Mouse (Mus musculus) intestine, embryonic 14.5 days (tissue): ENCODE measurements around the gene Fam24a. TPM values are rescaled to one million over a fixed set of nuclear protein-coding genes. Genes with fewer than 3 reads are reported as not detected.
A peak's percentile ranks its signal among the peaks of the same experiment; 100 is the strongest.

ENCODE experiments used
- ATAC-seq: fragments of 200-750 bp; cut with Nextera tagmentation; replicated peaks from 2 replicates; pipeline ENCODE4 v1.8.0; 2017; ENCODE audit warnings: low read depth, moderate number of reproducible peaks, moderate TSS enrichment, moderate library complexity; ENCODE audit not compliant: low FRiP score, low TSS enrichment
- DNase-seq: peaks from one replicate; pipeline ENCODE4 v3.0.0-alpha.2; 2018; ENCODE audit warnings: low spot score
- H3K27ac ChIP-seq: fragments of 300-500 bp; sonication (generic); 2 replicates; pipeline ENCODE4 v1.5.1; 2014; ENCODE audit warnings: low read depth, mild to moderate bottlenecking, control low read depth
- H3K27me3 ChIP-seq: fragments of 300-500 bp; sonication (generic); replicated peaks from 2 replicates; pipeline ENCODE4 v1.6.1; 2014; ENCODE audit warnings: low read length, control low read depth; ENCODE audit not compliant: control insufficient read depth, insufficient read depth
- H3K36me3 ChIP-seq: fragments of 300-500 bp; sonication (generic); 2 replicates; pipeline ENCODE4 v1.6.1; 2014; ENCODE audit warnings: low read length, control low read depth; ENCODE audit not compliant: control insufficient read depth, insufficient read depth
- H3K4me1 ChIP-seq: fragments of 300-500 bp; sonication (generic); replicated peaks from 2 replicates; pipeline ENCODE4 v1.6.1; 2014; ENCODE audit warnings: low read length, control low read depth, mixed read lengths; ENCODE audit not compliant: control insufficient read depth, insufficient read depth
- H3K4me2 ChIP-seq: fragments of 300-500 bp; sonication (generic); 2 replicates; pipeline ENCODE4 v1.6.1; 2014; ENCODE audit warnings: low read length
- H3K4me3 ChIP-seq: fragments of 300-500 bp; sonication (generic); 2 replicates; pipeline ENCODE4 v1.5.1; 2014; ENCODE audit warnings: low read depth, low read length, control low read depth, mixed read lengths
- H3K9ac ChIP-seq: fragments of 300-500 bp; sonication (generic); 2 replicates; pipeline ENCODE4 v1.6.1; 2014; ENCODE audit warnings: mild to moderate bottlenecking, low read length
- H3K9me3 ChIP-seq: fragments of 300-500 bp; sonication (generic); 2 replicates; pipeline ENCODE4 v1.6.1; 2016; ENCODE audit warnings: low read length, control low read depth; ENCODE audit not compliant: control insufficient read depth
- WGBS: fragments of 180-500 bp; shearing (Covaris S2); extraction: QIAGEN DNeasy Blood & Tissue Kit; methylation state at CpG from one replicate; pipeline ENCODE4 v1.1.7; 2014; 5-methylcytosine and 5-hydroxymethylcytosine counted together
- polyA plus RNA-seq: library from polyadenylated mRNA; unstranded; fragments of >200 nt; fragmentation: Nextera tagmentation; extraction: Ambion mirVana; gene quantifications from 2 replicates; pipeline ENCODE4 v1.2.1, GENCODE M21; 2014

Fam24a gene
- polyA plus RNA-seq = not detected in 2 replicates

DNA sequence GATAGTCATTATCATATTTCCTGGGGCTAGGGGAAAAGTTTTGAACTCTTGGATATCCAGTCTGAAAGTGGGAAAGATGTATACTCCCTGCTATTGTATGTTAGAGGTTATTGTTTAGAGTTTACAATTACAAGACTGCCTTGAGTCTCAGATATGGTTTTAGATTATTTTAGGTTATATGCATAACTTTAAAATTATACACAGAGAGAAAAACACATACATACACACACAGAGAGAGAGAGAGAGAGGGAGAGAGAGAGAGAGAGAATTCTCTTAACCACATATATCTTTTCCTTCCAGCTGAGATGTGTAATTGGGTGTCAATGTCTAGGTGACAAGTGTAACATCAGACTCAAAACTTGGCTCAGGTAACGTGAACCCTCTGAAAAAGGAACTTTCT lies at the start of gene Fam24a:
Gene Fam24a, plus strand, starts transcription at position 301 of the 400 bp plus-strand sequence.
- Histone ChIP-seq H3K4me2 (no peak within 1 kb of the TSS), H3K9me3 (no peaks in the 10 kb centered on the region), H3K36me3 (no peaks in the 10 kb centered on the region), H3K4me1 (no peaks in the 10 kb centered on the region), H3K4me3 (no peak within 1 kb of the TSS), H3K9ac (no peak within 1 kb of the TSS), H3K27ac (no peak within 1 kb of the TSS), H3K27me3 (no peaks in the 10 kb centered on the region)
- no peak for DNase-seq
- WGBS = 50% methylated on average over 1 of the region's 1 CpGs
- no peak for ATAC-seq

DNA sequence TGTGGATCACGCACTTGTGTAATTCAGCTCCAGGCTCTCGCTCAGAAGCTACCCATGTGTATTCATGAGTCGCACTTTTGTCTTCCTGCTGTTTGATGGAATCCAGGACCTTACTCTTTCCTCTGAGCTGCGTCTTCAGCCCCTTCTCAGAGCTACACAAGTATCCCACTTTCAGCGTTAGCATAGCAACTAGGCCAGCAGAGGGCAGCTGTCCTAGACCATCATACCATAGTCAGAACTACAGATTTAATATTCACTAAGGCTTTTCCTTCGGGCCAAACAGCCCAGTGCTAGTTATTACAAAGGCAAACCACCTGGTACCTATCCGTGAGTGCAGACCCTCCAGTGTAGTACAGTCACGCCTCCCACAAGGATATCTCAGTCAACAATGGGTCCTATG lies 36.5 kb upstream of the Fam24a start:
- H3K27ac ChIP-seq = no peak overlapping the region
- ATAC-seq = no peak
- H3K9ac ChIP-seq = no peak overlapping the region
- no peak for DNase-seq
- no peaks in the 10 kb centered on the region for H3K36me3 ChIP-seq
- no peak overlapping the region for H3K4me2 ChIP-seq
- H3K9me3 ChIP-seq = no peaks in the 10 kb centered on the region
- no peaks in the 10 kb centered on the region for H3K27me3 ChIP-seq
- 56% methylated on average over 8 of the region's 8 CpGs for WGBS
- H3K4me1 ChIP-seq = no peaks in the 10 kb centered on the region
- H3K4me3 ChIP-seq = no peak overlapping the region

DNA sequence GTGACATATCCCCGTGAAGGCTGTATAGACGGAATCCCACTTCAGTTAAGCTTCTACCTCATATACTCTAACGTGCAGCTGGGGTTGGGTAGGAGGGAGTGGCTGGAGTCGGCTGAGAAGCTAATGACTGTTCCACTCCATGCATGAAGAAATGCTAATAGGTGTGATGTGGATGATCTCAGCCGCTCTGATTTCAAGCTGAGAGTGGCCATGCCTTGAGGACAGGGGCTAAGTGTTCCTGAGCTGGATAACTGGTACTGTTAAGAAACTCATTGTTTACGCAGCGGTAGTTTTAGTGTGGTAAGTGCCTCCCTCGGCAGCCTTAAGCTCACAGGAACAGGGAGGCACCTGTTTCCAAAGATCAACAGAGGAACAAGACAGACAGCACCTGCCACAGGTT lies 30.3 kb upstream of the Fam24a start:
- ATAC-seq (no peak), DNase-seq (no peak)
- H3K36me3 ChIP-seq = no peaks in the 10 kb centered on the region
- H3K4me1 ChIP-seq = no peaks in the 10 kb centered on the region
- H3K9me3 ChIP-seq = no peaks in the 10 kb centered on the region
- no peak overlapping the region for H3K4me2 ChIP-seq
- 66% methylated on average over 8 of the region's 8 CpGs for WGBS
- no peak overlapping the region for H3K27ac ChIP-seq
- no peak overlapping the region for H3K4me3 ChIP-seq
- no peak overlapping the region for H3K9ac ChIP-seq
- no peaks in the 10 kb centered on the region for H3K27me3 ChIP-seq

- Histone ChIP-seq H3K36me3 (no peaks in the 10 kb centered on the region), H3K27ac (no peak overlapping the region), H3K4me1 (no peaks in the 10 kb centered on the region), H3K4me2 (no peak overlapping the region), H3K9me3 (no peaks in the 10 kb centered on the region), H3K9ac (no peak overlapping the region), H3K27me3 (no peaks in the 10 kb centered on the region), H3K4me3 (no peak overlapping the region)
- ATAC-seq = no peak
- WGBS = 77% methylated on average over 5 of the region's 5 CpGs
- no peak for DNase-seq
Observed at GRCm38 (mm10) chr7:131306733-131307132, 26.9 kb upstream of the Fam24a start.

DNA sequence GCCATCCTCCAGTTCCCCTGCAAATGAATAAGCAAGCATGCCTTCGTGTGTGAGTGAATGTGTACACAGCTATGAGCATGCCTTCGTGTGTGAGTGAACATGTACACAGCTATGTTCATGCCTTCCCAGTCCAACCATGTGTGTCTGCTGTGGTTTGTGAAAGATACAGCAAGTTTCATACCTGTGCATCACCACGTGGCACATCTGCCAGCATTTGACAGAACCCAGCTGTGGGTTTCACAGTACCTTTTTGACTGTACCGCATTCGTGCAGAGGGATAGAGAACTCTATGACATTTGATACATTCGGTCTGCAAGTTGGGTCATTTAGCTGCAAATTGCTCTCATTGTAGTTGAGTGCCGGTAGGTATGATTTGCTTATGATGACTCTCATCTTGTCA lies 19.2 kb upstream of the Fam24a start:
- Histone ChIP-seq H3K27me3 (no peaks in the 10 kb centered on the region), H3K9me3 (no peaks in the 10 kb centered on the region), H3K36me3 (no peaks in the 10 kb centered on the region), H3K4me2 (no peak overlapping the region), H3K4me1 (no peaks in the 10 kb centered on the region), H3K9ac (no peak overlapping the region), H3K27ac (no peak overlapping the region), H3K4me3 (no peak overlapping the region)
- 79% methylated on average over 7 of the region's 7 CpGs for WGBS
- DNase-seq (peak; percentile 31), ATAC-seq (no peak)

- Histone ChIP-seq H3K4me1 (no peaks in the 10 kb centered on the region), H3K9me3 (no peaks in the 10 kb centered on the region), H3K27ac (no peak overlapping the region), H3K4me3 (no peak overlapping the region), H3K4me2 (no peak overlapping the region), H3K9ac (no peak overlapping the region), H3K36me3 (no peaks in the 10 kb centered on the region), H3K27me3 (no peaks in the 10 kb centered on the region)
- ATAC-seq = no peak
- WGBS = 58% methylated on average over 12 of the region's 12 CpGs
- DNase-seq = no peak
Observed at GRCm38 (mm10) chr7:131317587-131317986, 16.1 kb upstream of the Fam24a start.

DNA sequence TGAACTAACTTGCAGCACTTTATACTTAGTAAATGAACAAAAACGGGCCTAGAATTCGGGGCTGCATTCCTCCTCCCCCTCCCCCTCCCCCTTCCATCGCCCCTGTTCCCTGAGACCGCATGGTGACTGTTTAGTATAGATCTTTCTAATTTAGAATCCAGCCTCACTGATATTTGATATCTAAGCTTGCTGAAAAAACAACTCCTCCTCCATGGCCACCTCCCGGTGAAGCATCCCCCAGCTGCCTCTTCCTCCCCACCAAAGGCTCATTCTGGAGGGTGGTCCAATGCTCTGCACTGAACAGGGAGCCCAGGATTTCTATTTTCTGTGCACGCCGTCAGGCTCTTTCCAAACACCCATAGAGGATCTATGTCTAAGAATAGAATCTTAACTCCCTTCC lies 15.3 kb upstream of the Fam24a start:
- Histone ChIP-seq H3K4me3 (no peak overlapping the region), H3K27me3 (no peaks in the 10 kb centered on the region), H3K9ac (no peak overlapping the region), H3K36me3 (no peaks in the 10 kb centered on the region), H3K4me2 (no peak overlapping the region), H3K27ac (no peak overlapping the region), H3K4me1 (no peaks in the 10 kb centered on the region), H3K9me3 (no peaks in the 10 kb centered on the region)
- ATAC-seq (no peak), DNase-seq (no peak)
- WGBS = 72% methylated on average over 6 of the region's 7 CpGs

DNA sequence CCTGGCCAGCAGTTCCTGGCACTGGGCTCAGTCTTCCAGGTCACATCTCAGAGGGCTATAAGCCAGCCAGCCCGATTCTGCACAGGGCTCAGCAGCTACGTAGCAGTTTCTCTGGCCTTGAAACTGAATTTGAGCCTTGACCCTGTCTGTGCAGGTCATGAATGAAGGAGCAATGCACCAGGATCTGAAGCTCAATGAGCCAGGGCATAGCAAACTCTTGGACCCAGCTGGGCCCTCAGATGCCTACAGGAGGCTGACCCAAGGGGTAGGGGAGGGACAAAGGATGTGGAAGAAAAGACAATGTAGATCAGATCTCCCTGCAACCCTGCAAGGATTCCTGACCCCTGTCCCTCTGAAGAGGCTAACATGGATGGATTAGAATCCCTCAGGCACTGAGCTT lies 11.5 kb upstream of the Fam24a start, which contains the start of gene Cuzd1:
Gene Cuzd1, minus strand, starts transcription at position 101 of the 400 bp plus-strand sequence.
- Histone ChIP-seq H3K4me2 (no peak within 1 kb of the TSS), H3K27ac (no peak within 1 kb of the TSS), H3K4me1 (no peaks in the 10 kb centered on the region), H3K27me3 (no peaks in the 10 kb centered on the region), H3K36me3 (no peaks in the 10 kb centered on the region), H3K9me3 (no peaks in the 10 kb centered on the region), H3K4me3 (no peak within 1 kb of the TSS), H3K9ac (no peak within 1 kb of the TSS)
- DNase-seq (no peak), ATAC-seq (no peak)
- 61% methylated on average over 2 of the region's 2 CpGs for whole genome bisulfite sequencing

DNA sequence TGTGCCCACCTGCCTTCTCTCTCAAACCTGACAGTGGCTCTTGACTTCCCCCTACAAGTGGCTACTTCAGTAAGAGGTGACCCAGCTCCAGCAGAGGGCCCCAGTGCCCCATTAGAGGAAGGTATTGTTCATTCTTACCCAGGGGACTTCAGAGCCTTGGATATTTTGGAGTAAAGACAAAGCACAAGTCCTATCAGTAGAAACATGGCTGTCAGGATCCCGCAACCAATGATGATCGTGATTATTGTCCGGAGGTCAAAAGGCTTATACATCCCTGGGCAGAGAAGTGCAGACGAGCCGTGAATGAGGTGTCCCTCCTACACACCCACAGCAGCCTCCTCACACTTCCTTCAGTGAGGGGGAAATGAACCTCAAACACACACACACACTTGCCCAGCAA lies 6.6 kb upstream of the Fam24a start:
- ATAC-seq (no peak), DNase-seq (no peak)
- Histone ChIP-seq H3K27me3 (no peaks in the 10 kb centered on the region), H3K4me2 (no peak overlapping the region), H3K4me3 (no peak overlapping the region), H3K27ac (no peak overlapping the region), H3K36me3 (no peaks in the 10 kb centered on the region), H3K9me3 (no peaks in the 10 kb centered on the region), H3K4me1 (no peaks in the 10 kb centered on the region), H3K9ac (no peak overlapping the region)
- WGBS = 87% methylated on average over 5 of the region's 5 CpGs
